Mouse (Mus musculus) splenic B cell, adult 2 months (primary cell): ENCODE data around the gene Kcnj9.

Experiments used
- DNase-seq: peaks from one replicate; pipeline ENCODE4 v3.0.0-alpha.2; 2011; ENCODE audit warnings: low read depth, low spot score
- H3K27me3 ChIP-seq: 2 replicates; pipeline ENCODE4 v1.6.1; 2012; ENCODE audit warnings: mild to moderate bottlenecking, low read length, moderate library complexity, mixed read lengths; ENCODE audit not compliant: control insufficient read depth, poor library complexity, insufficient read depth, severe bottlenecking
- H3K36me3 ChIP-seq: 2 replicates; pipeline ENCODE4 v1.6.1; 2012; ENCODE audit warnings: mild to moderate bottlenecking, low read length, moderate library complexity, mixed read lengths; ENCODE audit not compliant: control insufficient read depth, poor library complexity, insufficient read depth, severe bottlenecking

Kcnj9 gene

GRCm38 (mm10) chr1:172344820-172345219 lies 15.7 kb upstream of the Kcnj9 start:
- no peak for DNase-seq
- H3K27me3 ChIP-seq, result no peaks in the 10 kb centered on the region; the same call in 1 of the 2 replicates
- H3K36me3 ChIP-seq, result no peaks in the 10 kb centered on the region

- Histone ChIP-seq H3K27me3 (no peaks in the 10 kb centered on the region; the same call in none of the 2 replicates), H3K36me3 (no peaks in the 10 kb centered on the region)
- no peak for DNase-seq
These were observed 14.8 kb upstream of the Kcnj9 start for GRCm38 (mm10) chr1:172343914-172344313.

GRCm38 (mm10) chr1:172342729-172343128 lies 13.6 kb upstream of the Kcnj9 start:
- Histone ChIP-seq H3K27me3 (no peaks in the 10 kb centered on the region; the same call in none of the 2 replicates), H3K36me3 (no peaks in the 10 kb centered on the region)
- DNase-seq, result no peak

- Histone ChIP-seq H3K27me3 (no peaks in the 10 kb centered on the region; the same call in none of the 2 replicates), H3K36me3 (no peaks in the 10 kb centered on the region)
- no peak for DNase-seq
These were observed 12.3 kb upstream of the Kcnj9 start for GRCm38 (mm10) chr1:172341386-172341785.

GRCm38 (mm10) chr1:172340729-172341321 lies 11.7 kb upstream of the Kcnj9 start, which contains the start of gene Kcnj10:
TSS of gene Kcnj10 (plus strand) at chr1:172341210.
- H3K27me3 ChIP-seq, result no peaks in the 10 kb centered on the region; the same call in none of the 2 replicates
- no peaks in the 10 kb centered on the region for H3K36me3 ChIP-seq
- peak; percentile 59 for DNase-seq

GRCm38 (mm10) chr1:172337411-172338185 lies 8.5 kb upstream of the Kcnj9 start:
- no peaks in the 10 kb centered on the region for H3K36me3 ChIP-seq
- DNase-seq, result no peak
- no peaks in the 10 kb centered on the region; the same call in none of the 2 replicates for H3K27me3 ChIP-seq

GRCm38 (mm10) chr1:172335804-172336203 lies 6.7 kb upstream of the Kcnj9 start:
- DNase-seq, result no peak
- H3K36me3 ChIP-seq, result no peaks in the 10 kb centered on the region

GRCm38 (mm10) chr1:172333512-172333911 lies 4.4 kb upstream of the Kcnj9 start:
- H3K27me3 ChIP-seq, result no peaks in the 10 kb centered on the region
- DNase-seq, result no peak
- no peaks in the 10 kb centered on the region for H3K36me3 ChIP-seq

More at GRCm38 (mm10) chr1:172335804-172336203, 6.7 kb upstream of the Kcnj9 start:
- no peaks in the 10 kb centered on the region; the same call in 1 of the 2 replicates for H3K27me3 ChIP-seq

GRCm38 (mm10) chr1:172332925-172333324 lies 3.8 kb upstream of the Kcnj9 start:
- no peaks in the 10 kb centered on the region for H3K36me3 ChIP-seq
- no peak for DNase-seq
- no peaks in the 10 kb centered on the region for H3K27me3 ChIP-seq

GRCm38 (mm10) chr1:172331422-172331947 lies 2.4 kb upstream of the Kcnj9 start:
- Histone ChIP-seq H3K27me3 (no peaks in the 10 kb centered on the region), H3K36me3 (no peaks in the 10 kb centered on the region)
- DNase-seq, result no peak

- no peaks in the 10 kb centered on the region for H3K27me3 ChIP-seq
- DNase-seq, result no peak
These were observed 498 bp upstream of the Kcnj9 start for GRCm38 (mm10) chr1:172329616-172330015.

GRCm38 (mm10) chr1:172328461-172328860 lies 657 bp downstream of the Kcnj9 start:
- no peak for DNase-seq
- Histone ChIP-seq H3K36me3 (no peaks in the 10 kb centered on the region), H3K27me3 (no peaks in the 10 kb centered on the region)

More at GRCm38 (mm10) chr1:172329616-172330015, 498 bp upstream of the Kcnj9 start:
- H3K36me3 ChIP-seq, result no peaks in the 10 kb centered on the region

GRCm38 (mm10) chr1:172328041-172328440 lies 1.1 kb downstream of the Kcnj9 start:
- DNase-seq, result no peak
- Histone ChIP-seq H3K36me3 (no peaks in the 10 kb centered on the region), H3K27me3 (no peaks in the 10 kb centered on the region)

- DNase-seq, result no peak
- Histone ChIP-seq H3K36me3 (no peaks in the 10 kb centered on the region), H3K27me3 (no peaks in the 10 kb centered on the region)
These were observed 1.7 kb downstream of the Kcnj9 start for GRCm38 (mm10) chr1:172327206-172328001.
